9 mouse cellular contexts compared by ENCODE assay signal in genomic region chr5:112093905-112094571, GRCm38 (mm10).
A peak's percentile ranks its signal among the peaks of the same experiment; 100 is the strongest.
DNase-seq lines count a peak whose midpoint lies in the region; ATAC-seq lines count a peak whose summit lies in the region.
"Had no signal": no experiment of that assay in that cellular context is flagged by ENCODE, and none has a peak within 500 bp of the region (broad histone marks: within the 10 kb centered on the region; RNA-seq: fewer than 3 reads in every experiment).

No protein-coding gene starts in this region.

- no peak overlapping the region for H3K4me2 ChIP-seq in forebrain, embryonic 14.5 days (ENCODE audit: low read length)
- H3K4me2 ChIP-seq: limb, embryonic 12.5 days had no signal

- WGBS in forebrain, embryonic 14.5 days = 30% methylated on average over 17 of the region's 17 CpGs
- WGBS in heart, embryonic 10.5 days = 71% methylated on average over 17 of the region's 17 CpGs

- DNase-seq in heart, adult 18-20 months = peak; percentile 5 to 12
- no peak for DNase-seq in heart, postnatal 36 days
- DNase-seq in forebrain, embryonic 14.5 days (ENCODE audit: low spot score) = peak; percentile 94
- DNase-seq in layer of hippocampus, postnatal 25 days (ENCODE audit: extremely low spot score in 1 of 2, low spot score in 1 of 2) = peak; percentile 18 to 22
- peak; percentile 67 for DNase-seq in right cerebral cortex, postnatal 14 days
- DNase-seq in heart, adult 11 months = no peak
- no peak for DNase-seq in heart, embryonic 10.5 days (ENCODE audit: low spot score)
- no peak for DNase-seq in adrenal gland, postnatal 25 days

- peak overlapping the region; percentile 81 for H3K27ac ChIP-seq in forebrain, embryonic 14.5 days (ENCODE audit: low read depth, low read length)
- no peak overlapping the region for H3K27ac ChIP-seq in heart, embryonic 10.5 days
- H3K27ac ChIP-seq: limb, embryonic 12.5 days had no signal

- no peak overlapping the region for H3K4me3 ChIP-seq in forebrain, embryonic 14.5 days (ENCODE audit: low read depth, low read length)
- H3K4me3 ChIP-seq in heart, embryonic 10.5 days = no peak overlapping the region
- H3K4me3 ChIP-seq: limb, embryonic 12.5 days had no signal

- no peak overlapping the region for H3K9ac ChIP-seq in forebrain, embryonic 14.5 days (ENCODE audit: low read length)
- H3K9ac ChIP-seq: limb, embryonic 12.5 days had no signal

- no peaks in the 10 kb centered on the region for H3K9me3 ChIP-seq in forebrain, embryonic 14.5 days (replicated peaks; ENCODE audit: control insufficient read depth, low read length)
- H3K9me3 ChIP-seq in heart, embryonic 10.5 days = no peaks in the 10 kb centered on the region
- H3K9me3 ChIP-seq: limb, embryonic 12.5 days had no signal

- peaks cover 40% of the 10 kb centered on the region for H3K4me1 ChIP-seq in forebrain, embryonic 14.5 days (ENCODE audit: control insufficient read depth, insufficient read depth, low read length)
- H3K4me1 ChIP-seq in heart, embryonic 10.5 days = 0 out of 2 replicates have a peak, but pooled peaks cover 3% of the 10 kb centered on the region
- H3K4me1 ChIP-seq: limb, embryonic 12.5 days had no signal

- peak; percentile 73 for ATAC-seq in forebrain, embryonic 14.5 days

- H3K27me3 ChIP-seq in forebrain, embryonic 14.5 days (replicated peaks; ENCODE audit: control insufficient read depth, insufficient read depth, low read length) = no peaks in the 10 kb centered on the region
- peaks cover 39% of the 10 kb centered on the region for H3K27me3 ChIP-seq in heart, embryonic 10.5 days (ENCODE audit: insufficient read depth, poor library complexity, severe bottlenecking)

- H3K36me3 ChIP-seq in forebrain, embryonic 14.5 days (ENCODE audit: control insufficient read depth, insufficient read depth, low read length) = no peaks in the 10 kb centered on the region
- H3K36me3 ChIP-seq in heart, embryonic 10.5 days = no peaks in the 10 kb centered on the region
- H3K36me3 ChIP-seq: limb, embryonic 12.5 days had no signal

- intact Hi-C loops in heart, postnatal 36 days (cut with DNase I) = no loop called here

Comparison
In these comparisons a context has a peak if more than half of its experiments do, and no peak if none do; other contexts are left out.
1. DNase-seq: peak in heart, adult 18-20 months (2 of 2), forebrain, embryonic 14.5 days (single experiment), layer of hippocampus, postnatal 25 days (2 of 2) and right cerebral cortex, postnatal 14 days (single experiment); none in heart, postnatal 36 days (0 of 2), heart, adult 11 months (single experiment), heart, embryonic 10.5 days (single experiment) and adrenal gland, postnatal 25 days (single experiment).